In genomic region chr3:131490143-131490908, GRCm38 (mm10) we compare ENCODE assay signal across 8 mouse cellular contexts. TPM values are rescaled to one million over a fixed set of nuclear protein-coding genes. Genes with fewer than 3 reads are reported as not detected.
A peak's percentile ranks its signal among the peaks of the same experiment; 100 is the strongest.
DNase-seq lines count a peak whose midpoint lies in the region; ATAC-seq lines count a peak whose summit lies in the region.

No protein-coding gene starts in this region.

- H3K36me3 ChIP-seq in erythroblast, embryonic 14.5 days (ENCODE audit: control insufficient read depth) = no peaks in the 10 kb centered on the region
- H3K36me3 ChIP-seq in embryonic facial prominence, embryonic 10.5 days (replicated peaks) = no peaks in the 10 kb centered on the region
- H3K36me3 ChIP-seq in midbrain, embryonic 16.5 days (ENCODE audit: control insufficient read depth, insufficient read depth, low read length) = no peaks in the 10 kb centered on the region
- no peaks in the 10 kb centered on the region for H3K36me3 ChIP-seq in stomach, embryonic 16.5 days (ENCODE audit: control insufficient read depth, insufficient read depth, low read length)

- DNase-seq in embryonic facial prominence, embryonic 10.5 days (ENCODE audit: low spot score) = peak; percentile 81
- peak; percentile 54 for DNase-seq in heart, adult 8-10 months (ENCODE audit: low spot score)
- DNase-seq in kidney, adult 8-10 months = peak; percentile 67 to 75
- peak; percentile 52 for DNase-seq in liver

- peaks cover 38% of the 10 kb centered on the region for H3K27me3 ChIP-seq in erythroblast, embryonic 14.5 days (ENCODE audit: control insufficient read depth)
- H3K27me3 ChIP-seq in embryonic facial prominence, embryonic 10.5 days (replicated peaks; ENCODE audit: low read depth, poor library complexity, severe bottlenecking) = peaks cover 78% of the 10 kb centered on the region
- peaks cover 6% of the 10 kb centered on the region for H3K27me3 ChIP-seq in midbrain, embryonic 16.5 days (ENCODE audit: control insufficient read depth, insufficient read depth, low read depth, low read length)
- H3K27me3 ChIP-seq in stomach, embryonic 16.5 days (ENCODE audit: control insufficient read depth, insufficient read depth, low read length) = no peaks in the 10 kb centered on the region

- no peaks in the 10 kb centered on the region for H3K9me3 ChIP-seq in erythroblast, embryonic 14.5 days (ENCODE audit: control insufficient read depth, low read length)
- no peaks in the 10 kb centered on the region for H3K9me3 ChIP-seq in embryonic facial prominence, embryonic 10.5 days
- no peaks in the 10 kb centered on the region for H3K9me3 ChIP-seq in midbrain, embryonic 16.5 days (replicated peaks; ENCODE audit: control insufficient read depth, low read length, poor library complexity, severe bottlenecking)
- H3K9me3 ChIP-seq in stomach, embryonic 16.5 days (replicated peaks; ENCODE audit: control insufficient read depth, low read length) = no peaks in the 10 kb centered on the region

- no peaks in the 10 kb centered on the region for H3K4me1 ChIP-seq in erythroblast, embryonic 14.5 days (ENCODE audit: control insufficient read depth)
- peaks cover 20% of the 10 kb centered on the region for H3K4me1 ChIP-seq in embryonic facial prominence, embryonic 10.5 days
- H3K4me1 ChIP-seq in midbrain, embryonic 16.5 days (ENCODE audit: control insufficient read depth, insufficient read depth, low read length) = 0 out of 2 replicates have a peak, but pooled peaks cover 4% of the 10 kb centered on the region
- 0 out of 2 replicates have a peak, but pooled peaks cover 4% of the 10 kb centered on the region for H3K4me1 ChIP-seq in stomach, embryonic 16.5 days (ENCODE audit: control insufficient read depth, insufficient read depth, low read length)

- peak overlapping the region; percentile 81 for H3K27ac ChIP-seq in embryonic facial prominence, embryonic 10.5 days (replicated peaks)
- H3K27ac ChIP-seq in midbrain, embryonic 16.5 days (ENCODE audit: low read length) = no peak overlapping the region
- peak overlapping the region; percentile 91 for H3K27ac ChIP-seq in stomach, embryonic 16.5 days (ENCODE audit: low read length)

- peak overlapping the region; percentile 99 for H3K4me2 ChIP-seq in midbrain, embryonic 16.5 days (ENCODE audit: low read length)
- H3K4me2 ChIP-seq in stomach, embryonic 16.5 days (ENCODE audit: low read depth, low read length) = peak overlapping the region; percentile 88

- peak overlapping the region; percentile 52 for H3K4me3 ChIP-seq in erythroblast, embryonic 14.5 days (replicated peaks)
- H3K4me3 ChIP-seq in embryonic facial prominence, embryonic 10.5 days = peak overlapping the region; percentile 82
- H3K4me3 ChIP-seq in midbrain, embryonic 16.5 days (ENCODE audit: low read depth, low read length) = peak overlapping the region; percentile 85
- peak overlapping the region; percentile 75 for H3K4me3 ChIP-seq in stomach, embryonic 16.5 days (replicated peaks; ENCODE audit: low read length)

- under 1% methylated on average over 78 of the region's 78 CpGs for whole genome bisulfite sequencing in embryonic facial prominence, embryonic 10.5 days
- WGBS in midbrain, embryonic 16.5 days = under 1% methylated on average over 66 of the region's 78 CpGs
- WGBS in stomach, embryonic 16.5 days = under 1% methylated on average over 78 of the region's 78 CpGs

- H3K9ac ChIP-seq in midbrain, embryonic 16.5 days (ENCODE audit: low read depth, low read length) = peak overlapping the region; percentile 75
- H3K9ac ChIP-seq in stomach, embryonic 16.5 days (ENCODE audit: low read length) = peak overlapping the region; percentile 90

- ATAC-seq in erythroblast, adult 5-6 weeks (replicated peaks; ENCODE audit: low FRiP score, poor library complexity, severe bottlenecking) = no peak
- peak; percentile 93 for ATAC-seq in midbrain, embryonic 16.5 days
- ATAC-seq in stomach, embryonic 16.5 days (ENCODE audit: insufficient read depth, low FRiP score) = peak; percentile 94

RNA-seq across cellular contexts. Expression of gene Sgms2, which starts 0.9 kb away (rescaled TPM):
- polyA plus RNA-seq in erythroblast, embryonic 14.5 days (2012) = 0.01 TPM in 1 of 2 replicates, not detected in the other
- 13.6 and 24.2 TPM in 2 replicates for total RNA-seq in erythroblast, adult 5-6 weeks (2015; ENCODE audit: low replicate concordance)
- 12.4 and 14.4 TPM in 2 replicates for total RNA-seq in erythroblast, adult 5-6 weeks (2017; ENCODE audit: low replicate concordance)
- polyA plus RNA-seq in embryonic facial prominence, embryonic 10.5 days (2016; fragmentation: Nextera tagmentation; extraction: Ambion mirVana) = 0.77 and 1.2 TPM in 2 replicates
- 1 to 10 TPM; 1.3 to 2.0 (median 1.7) TPM for total RNA-seq in heart, adult 8-10 months (2022)
- polyA plus RNA-seq in midbrain, embryonic 16.5 days (2015; fragmentation: Nextera tagmentation; extraction: Ambion mirVana) = 1.3 and 1.6 TPM in 2 replicates
- 11.0 and 12.1 TPM in 2 replicates for polyA plus RNA-seq in stomach, embryonic 16.5 days (2015; fragmentation: Nextera tagmentation; extraction: Ambion mirVana)
